Mouse (Mus musculus): ENCODE measurements around the gene Slc36a3. TPM values are rescaled to one million over a fixed set of nuclear protein-coding genes. Genes with fewer than 3 reads are reported as not detected.

The Slc36a3 gene
- polyA plus RNA-seq (2015; fragmentation: Nextera tagmentation; extraction: Ambion mirVana), result not detected in 2 replicates

GRCm38 (mm10) chr11:55151608-55152007 is at the start of gene Slc36a3:
Gene Slc36a3, minus strand, starts transcription at chr11:55151708.
- H3K27ac ChIP-seq (ENCODE audit: low read length), result no peak within 1 kb of the TSS
- ATAC-seq (replicated peaks; ENCODE audit: extremely low read depth, insufficient read depth, low FRiP score), result no peak
- no peak within 1 kb of the TSS for H3K4me3 ChIP-seq (ENCODE audit: low read length)
- H3K4me1 ChIP-seq (ENCODE audit: control insufficient read depth, insufficient read depth, low read length), result no peaks in the 10 kb centered on the region
- no peaks in the 10 kb centered on the region for H3K27me3 ChIP-seq (ENCODE audit: control insufficient read depth, insufficient read depth, low read length)
- H3K4me2 ChIP-seq (ENCODE audit: low read depth, low read length), result no peak within 1 kb of the TSS
- 75% methylated on average over 3 of the region's 3 CpGs for WGBS
- H3K36me3 ChIP-seq (ENCODE audit: control insufficient read depth, insufficient read depth), result no peaks in the 10 kb centered on the region
- H3K9me3 ChIP-seq (replicated peaks; ENCODE audit: control insufficient read depth, low read length), result no peaks in the 10 kb centered on the region
- H3K9ac ChIP-seq (ENCODE audit: low read length), result no peak within 1 kb of the TSS

DNA sequence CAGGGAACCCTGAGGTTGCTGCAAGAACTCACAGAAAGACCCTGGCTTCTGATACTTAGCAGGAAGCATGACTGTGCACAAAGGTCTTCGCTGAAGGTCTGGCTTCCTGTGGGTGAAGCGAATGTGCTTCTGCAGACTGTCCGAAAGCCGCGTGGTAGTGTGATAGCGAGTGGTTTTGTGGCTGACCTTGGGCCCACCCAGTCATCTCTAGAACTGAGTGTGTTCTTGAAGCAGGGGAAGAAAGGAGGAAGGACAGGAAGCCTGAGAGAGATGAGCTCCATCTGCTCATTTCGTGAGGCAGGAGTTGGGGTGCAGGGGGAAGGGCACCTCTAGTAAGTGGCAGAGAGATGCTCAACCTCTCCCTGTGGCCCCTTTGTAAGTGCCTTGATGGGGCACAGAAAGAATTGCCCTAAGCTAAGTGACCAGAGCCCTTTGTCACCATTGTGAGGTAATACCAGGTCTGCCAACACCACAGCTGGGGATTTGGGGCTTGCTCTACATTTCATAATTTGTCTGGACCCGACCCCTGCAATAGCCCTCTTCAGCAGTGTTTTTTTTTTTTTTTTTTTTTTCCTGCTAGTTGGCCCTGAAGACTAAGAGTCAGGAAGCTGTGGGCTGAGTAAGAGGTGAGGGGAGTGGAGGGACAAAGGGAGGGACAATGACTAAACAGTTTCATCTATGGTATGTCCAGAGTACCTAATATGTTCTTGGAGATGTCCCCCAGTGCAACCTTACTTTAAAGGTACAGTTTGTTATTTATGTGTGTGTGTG is 46.4 kb upstream of the Slc36a3 start:
- Histone ChIP-seq H3K4me2 (ENCODE audit: low read depth, low read length) (no peak overlapping the region), H3K9ac (ENCODE audit: low read length) (no peak overlapping the region), H3K27me3 (ENCODE audit: control insufficient read depth, insufficient read depth, low read length) (no peaks in the 10 kb centered on the region), H3K36me3 (ENCODE audit: control insufficient read depth, insufficient read depth) (no peaks in the 10 kb centered on the region), H3K9me3 (replicated peaks; ENCODE audit: control insufficient read depth, low read length) (no peaks in the 10 kb centered on the region), H3K4me1 (ENCODE audit: control insufficient read depth, insufficient read depth, low read length) (peaks cover 2% of the 10 kb centered on the region; the same call in 1 of the 2 replicates), H3K4me3 (ENCODE audit: low read length) (no peak overlapping the region), H3K27ac (ENCODE audit: low read length) (no peak overlapping the region)
- 56% methylated on average over 8 of the region's 8 CpGs for WGBS
- ATAC-seq (replicated peaks; ENCODE audit: extremely low read depth, insufficient read depth, low FRiP score), result no peak

DNA sequence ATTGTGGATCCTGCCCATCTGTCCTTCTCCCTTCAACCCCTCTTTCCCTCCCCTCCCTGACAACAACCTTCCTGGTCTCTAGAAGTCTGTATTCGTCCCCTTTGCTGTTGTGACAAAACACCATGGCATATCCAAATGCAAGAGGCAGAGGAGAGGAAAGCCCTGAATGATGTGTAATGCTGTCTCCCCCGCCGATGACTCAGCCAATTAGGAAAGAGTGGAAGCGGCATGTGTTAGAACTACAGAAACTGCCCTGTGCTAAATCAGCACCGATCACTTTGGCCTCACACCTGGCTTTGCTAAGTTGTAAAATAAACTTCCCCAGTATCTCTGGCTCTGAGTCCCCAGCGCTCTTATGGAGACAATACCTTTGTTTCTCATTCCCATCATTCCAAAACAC is 45.6 kb upstream of the Slc36a3 start:
- Histone ChIP-seq H3K9ac (ENCODE audit: low read length) (no peak overlapping the region), H3K9me3 (replicated peaks; ENCODE audit: control insufficient read depth, low read length) (no peaks in the 10 kb centered on the region), H3K4me3 (ENCODE audit: low read length) (no peak overlapping the region), H3K4me1 (ENCODE audit: control insufficient read depth, insufficient read depth, low read length) (peaks cover 2% of the 10 kb centered on the region; the same call in 1 of the 2 replicates), H3K4me2 (ENCODE audit: low read depth, low read length) (no peak overlapping the region), H3K27me3 (ENCODE audit: control insufficient read depth, insufficient read depth, low read length) (no peaks in the 10 kb centered on the region), H3K27ac (ENCODE audit: low read length) (no peak overlapping the region), H3K36me3 (ENCODE audit: control insufficient read depth, insufficient read depth) (no peaks in the 10 kb centered on the region)
- 47% methylated on average over 6 of the region's 6 CpGs for WGBS
- no peak for ATAC-seq (replicated peaks; ENCODE audit: extremely low read depth, insufficient read depth, low FRiP score)

DNA sequence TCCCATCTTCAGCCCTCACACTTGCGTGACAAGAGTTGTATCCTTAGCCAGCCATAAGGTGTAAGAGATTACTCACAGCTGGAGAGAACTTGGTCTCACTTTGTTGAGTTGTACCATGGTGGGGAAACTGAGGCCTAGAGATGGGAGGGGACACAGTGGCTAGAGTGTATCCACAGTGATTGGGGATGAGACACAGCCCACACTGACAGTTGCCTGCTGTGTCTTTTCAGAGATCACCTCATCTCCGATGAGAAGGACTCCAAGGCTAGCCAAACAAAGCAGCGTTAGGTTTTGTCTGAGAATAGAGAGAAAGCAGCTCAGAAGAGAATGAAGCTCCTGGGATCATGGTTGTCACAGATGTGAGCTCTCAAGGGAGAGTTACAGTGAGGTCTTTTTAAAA is 38.7 kb upstream of the Slc36a3 start:
- H3K36me3 ChIP-seq (ENCODE audit: control insufficient read depth, insufficient read depth), result no peaks in the 10 kb centered on the region
- no peak for ATAC-seq (replicated peaks; ENCODE audit: extremely low read depth, insufficient read depth, low FRiP score)
- no peaks in the 10 kb centered on the region for H3K27me3 ChIP-seq (ENCODE audit: control insufficient read depth, insufficient read depth, low read length)
- no peak overlapping the region for H3K4me3 ChIP-seq (ENCODE audit: low read length)
- peaks cover 13% of the 10 kb centered on the region; the same call in 1 of the 2 replicates for H3K4me1 ChIP-seq (ENCODE audit: control insufficient read depth, insufficient read depth, low read length)
- no peak overlapping the region for H3K27ac ChIP-seq (ENCODE audit: low read length)
- WGBS, result 61% methylated on average over 3 of the region's 3 CpGs
- H3K9me3 ChIP-seq (replicated peaks; ENCODE audit: control insufficient read depth, low read length), result no peaks in the 10 kb centered on the region
- H3K4me2 ChIP-seq (ENCODE audit: low read depth, low read length), result no peak overlapping the region
- no peak overlapping the region for H3K9ac ChIP-seq (ENCODE audit: low read length)

DNA sequence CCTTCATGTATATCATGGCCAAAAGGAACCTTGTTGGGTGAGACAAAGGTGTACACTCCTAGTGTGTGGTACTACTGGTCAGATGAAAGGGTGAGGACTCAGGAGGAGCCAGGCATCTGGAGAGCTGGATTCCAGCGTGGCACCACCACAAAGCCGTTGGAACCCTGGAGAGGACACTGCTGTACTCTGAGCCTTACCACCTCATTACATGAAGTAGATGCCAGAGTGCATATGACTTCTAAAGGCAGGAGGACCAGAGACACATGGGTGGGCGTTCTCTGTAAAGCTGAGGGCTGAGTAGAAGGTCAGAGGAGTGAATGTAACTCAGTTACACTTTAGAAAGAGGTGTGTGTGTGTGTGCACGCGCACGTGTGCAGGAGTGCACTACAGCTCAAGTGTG is 36.3 kb upstream of the Slc36a3 start:
- Histone ChIP-seq H3K27me3 (ENCODE audit: control insufficient read depth, insufficient read depth, low read length) (no peaks in the 10 kb centered on the region), H3K4me2 (ENCODE audit: low read depth, low read length) (no peak overlapping the region), H3K9ac (ENCODE audit: low read length) (no peak overlapping the region), H3K9me3 (replicated peaks; ENCODE audit: control insufficient read depth, low read length) (no peaks in the 10 kb centered on the region), H3K36me3 (ENCODE audit: control insufficient read depth, insufficient read depth) (no peaks in the 10 kb centered on the region), H3K4me3 (ENCODE audit: low read length) (no peak overlapping the region), H3K4me1 (ENCODE audit: control insufficient read depth, insufficient read depth, low read length) (peaks cover 10% of the 10 kb centered on the region; the same call in 1 of the 2 replicates), H3K27ac (ENCODE audit: low read length) (peak overlapping the region; percentile 71)
- 0 out of 2 replicates have a peak, but pooled peaks have one; percentile 38 for ATAC-seq (replicated peaks; ENCODE audit: extremely low read depth, insufficient read depth, low FRiP score)
- 78% methylated on average over 6 of the region's 6 CpGs for WGBS

GRCm38 (mm10) chr11:55187292-55187691 is 35.8 kb upstream of the Slc36a3 start:
- Histone ChIP-seq H3K9me3 (replicated peaks; ENCODE audit: control insufficient read depth, low read length) (no peaks in the 10 kb centered on the region), H3K27me3 (ENCODE audit: control insufficient read depth, insufficient read depth, low read length) (no peaks in the 10 kb centered on the region), H3K4me3 (ENCODE audit: low read length) (no peak overlapping the region), H3K4me2 (ENCODE audit: low read depth, low read length) (no peak overlapping the region), H3K4me1 (ENCODE audit: control insufficient read depth, insufficient read depth, low read length) (peaks cover 10% of the 10 kb centered on the region; the same call in 1 of the 2 replicates), H3K36me3 (ENCODE audit: control insufficient read depth, insufficient read depth) (no peaks in the 10 kb centered on the region), H3K27ac (ENCODE audit: low read length) (peak overlapping the region; percentile 71), H3K9ac (ENCODE audit: low read length) (no peak overlapping the region)
- ATAC-seq (replicated peaks; ENCODE audit: extremely low read depth, insufficient read depth, low FRiP score), result peak; percentile 81
- 44% methylated on average over 4 of the region's 4 CpGs for WGBS

DNA sequence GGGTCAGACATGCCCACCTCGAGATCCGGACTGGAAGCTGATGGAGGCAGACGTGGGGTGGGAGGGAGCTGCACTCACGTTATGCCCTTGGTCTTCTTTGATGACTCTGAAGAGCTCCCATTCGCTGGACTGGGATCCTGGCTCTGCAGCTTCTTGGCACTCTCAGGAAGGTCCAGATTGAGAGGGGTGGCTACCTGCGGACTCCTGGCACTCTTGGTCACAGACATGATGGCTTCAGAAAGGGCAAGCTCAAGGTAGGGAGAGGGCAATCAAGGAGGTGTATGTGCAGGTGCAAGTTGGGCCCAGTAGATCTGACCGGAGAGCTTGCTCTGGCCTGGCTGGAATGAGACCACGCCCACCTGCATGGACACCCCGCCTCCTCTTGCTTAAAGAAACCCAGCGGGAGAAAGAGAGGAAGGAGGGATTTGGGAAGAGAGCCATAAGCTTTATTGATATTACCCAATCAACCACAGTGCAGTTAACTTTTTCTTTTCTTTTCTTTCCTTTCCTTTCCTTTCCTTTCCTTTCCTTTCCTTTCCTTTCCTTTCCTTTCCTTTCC is 33.3 kb upstream of the Slc36a3 start, which contains the start of gene Slc36a2:
Gene Slc36a2 (minus strand): TSS at position 345 of the 559 bp plus-strand sequence.
- no peaks in the 10 kb centered on the region for H3K9me3 ChIP-seq (replicated peaks; ENCODE audit: control insufficient read depth, low read length)
- WGBS, result 31% methylated on average over 10 of the region's 10 CpGs
- 0 out of 2 replicates have a peak, but pooled peaks have one; percentile 28 for ATAC-seq (replicated peaks; ENCODE audit: extremely low read depth, insufficient read depth, low FRiP score)
- no peak within 1 kb of the TSS for H3K27ac ChIP-seq (ENCODE audit: low read length)
- H3K4me1 ChIP-seq (ENCODE audit: control insufficient read depth, insufficient read depth, low read length), result peaks cover 10% of the 10 kb centered on the region; the same call in 1 of the 2 replicates
- peak within 1 kb of the TSS; percentile 0; the same call in 1 of the 2 replicates for H3K4me2 ChIP-seq (ENCODE audit: low read depth, low read length)
- H3K27me3 ChIP-seq (ENCODE audit: control insufficient read depth, insufficient read depth, low read length), result no peaks in the 10 kb centered on the region
- no peaks in the 10 kb centered on the region for H3K36me3 ChIP-seq (ENCODE audit: control insufficient read depth, insufficient read depth)
- no peak within 1 kb of the TSS for H3K4me3 ChIP-seq (ENCODE audit: low read length)
- no peak within 1 kb of the TSS for H3K9ac ChIP-seq (ENCODE audit: low read length)

GRCm38 (mm10) chr11:55184246-55184645 is 32.7 kb upstream of the Slc36a3 start:
- H3K4me3 ChIP-seq (ENCODE audit: low read length), result no peak overlapping the region
- H3K4me1 ChIP-seq (ENCODE audit: control insufficient read depth, insufficient read depth, low read length), result peaks cover 10% of the 10 kb centered on the region; the same call in 1 of the 2 replicates
- H3K27me3 ChIP-seq (ENCODE audit: control insufficient read depth, insufficient read depth, low read length), result no peaks in the 10 kb centered on the region
- no peak overlapping the region for H3K27ac ChIP-seq (ENCODE audit: low read length)
- H3K9ac ChIP-seq (ENCODE audit: low read length), result no peak overlapping the region
- H3K36me3 ChIP-seq (ENCODE audit: control insufficient read depth, insufficient read depth), result no peaks in the 10 kb centered on the region
- no peak for ATAC-seq (replicated peaks; ENCODE audit: extremely low read depth, insufficient read depth, low FRiP score)
- H3K4me2 ChIP-seq (ENCODE audit: low read depth, low read length), result no peak overlapping the region
- H3K9me3 ChIP-seq (replicated peaks; ENCODE audit: control insufficient read depth, low read length), result no peaks in the 10 kb centered on the region
- 80% methylated on average over 5 of the region's 5 CpGs for WGBS

DNA sequence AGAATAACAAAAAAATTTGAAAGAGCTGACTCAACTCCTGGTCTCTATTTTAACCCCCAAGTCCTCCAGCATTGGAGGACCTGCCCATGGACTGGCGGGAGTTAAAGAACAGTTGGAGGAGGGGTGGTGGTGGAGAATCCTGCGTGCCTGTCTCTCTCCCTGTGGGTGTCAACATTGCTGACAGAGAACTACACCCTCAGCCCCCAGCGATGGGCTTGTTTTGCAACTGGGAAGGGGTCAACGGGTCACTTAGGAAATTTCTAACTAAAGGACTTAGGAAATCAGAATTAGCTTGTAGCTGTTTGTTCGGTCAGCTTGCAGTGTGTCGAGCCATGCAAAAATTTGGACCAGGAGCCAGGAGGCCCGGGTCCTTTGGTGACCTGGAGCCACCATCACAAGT is 31.6 kb upstream of the Slc36a3 start:
- Histone ChIP-seq H3K9me3 (replicated peaks; ENCODE audit: control insufficient read depth, low read length) (no peaks in the 10 kb centered on the region), H3K9ac (ENCODE audit: low read length) (no peak overlapping the region), H3K27me3 (ENCODE audit: control insufficient read depth, insufficient read depth, low read length) (no peaks in the 10 kb centered on the region), H3K4me1 (ENCODE audit: control insufficient read depth, insufficient read depth, low read length) (peaks cover 10% of the 10 kb centered on the region; the same call in 1 of the 2 replicates), H3K4me3 (ENCODE audit: low read length) (no peak overlapping the region), H3K27ac (ENCODE audit: low read length) (no peak overlapping the region), H3K4me2 (ENCODE audit: low read depth, low read length) (no peak overlapping the region), H3K36me3 (ENCODE audit: control insufficient read depth, insufficient read depth) (no peaks in the 10 kb centered on the region)
- WGBS, result 48% methylated on average over 7 of the region's 7 CpGs
- no peak for ATAC-seq (replicated peaks; ENCODE audit: extremely low read depth, insufficient read depth, low FRiP score)
